Mouse (Mus musculus): ENCODE data around the gene Map7d3. TPM values are rescaled to one million over a fixed set of nuclear protein-coding genes. Genes with fewer than 3 reads are reported as not detected.

Map7d3 gene
- polyA plus RNA-seq, 1 experiment = 0.02 TPM

DNA sequence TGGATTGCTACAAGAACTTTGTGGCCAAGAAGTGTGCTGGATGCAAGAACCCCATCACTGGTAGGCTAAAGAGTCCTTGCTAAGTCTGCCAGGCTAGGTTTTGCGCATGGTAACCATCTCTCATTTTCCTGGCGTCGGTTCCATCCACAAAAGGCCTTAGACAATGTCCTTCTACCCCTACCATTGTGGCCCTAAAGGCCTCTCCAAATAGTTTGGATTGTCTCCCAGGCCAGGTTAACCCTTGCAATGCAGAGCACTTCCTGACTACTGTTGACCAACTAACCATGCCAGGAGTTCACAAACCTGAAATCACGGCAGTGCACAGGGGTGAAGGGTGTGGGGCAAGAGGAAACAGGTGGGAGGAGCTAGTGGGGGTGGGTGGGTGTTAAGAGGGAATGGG lies 31.5 kb downstream of the Map7d3 start:
- Histone ChIP-seq H3K27ac (ENCODE audit: insufficient read depth, low read depth, low read length) (no peak overlapping the region), H3K36me3 (ENCODE audit: control insufficient read depth, insufficient read depth, low read length) (no peaks in the 10 kb centered on the region; the same call in 1 of the 2 replicates), H3K4me3 (ENCODE audit: insufficient read depth, low read depth, low read length) (no peak overlapping the region), H3K4me1 (ENCODE audit: control insufficient read depth, insufficient read depth, low read length) (no peaks in the 10 kb centered on the region; the same call in 1 of the 2 replicates), H3K27me3 (replicated peaks; ENCODE audit: control insufficient read depth, insufficient read depth, low read length) (no peaks in the 10 kb centered on the region)
- TF ChIP-seq POLR2A (IDR thresholded peaks at IDR 0.05; ENCODE audit: low read depth, low read length) (no peak), CTCF (conservative IDR thresholded peaks at IDR 0.05; ENCODE audit: insufficient read depth, insufficient read length, low read depth, low read length) (no peak)
- no peak for DNase-seq
- WGBS = 68% methylated on average over 4 of the region's 4 CpGs

DNA sequence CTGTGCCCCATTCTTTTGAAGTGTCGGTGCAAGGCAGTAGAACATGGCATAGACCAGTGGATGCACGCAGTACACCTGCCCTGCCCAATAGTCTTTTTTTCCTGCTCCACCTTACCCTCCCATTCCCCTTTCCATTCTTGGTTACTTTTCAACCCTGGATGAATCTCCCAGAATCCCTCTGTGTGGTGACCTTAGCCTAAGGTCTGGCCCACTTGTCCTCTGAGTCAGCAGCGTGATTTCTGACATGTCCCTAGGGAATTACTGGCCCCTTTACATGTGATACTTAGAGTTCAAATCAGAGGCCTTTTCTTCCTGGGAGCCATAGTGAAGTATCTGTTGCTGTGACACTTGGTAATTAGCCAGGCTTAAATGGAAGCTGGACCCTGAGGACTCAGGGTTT lies 34.6 kb downstream of the Map7d3 start:
- H3K4me1 ChIP-seq (ENCODE audit: control insufficient read depth, insufficient read depth, low read length) = no peaks in the 10 kb centered on the region; the same call in 1 of the 2 replicates
- WGBS = 38% methylated on average over 3 of the region's 3 CpGs
- H3K36me3 ChIP-seq (ENCODE audit: control insufficient read depth, insufficient read depth, low read length) = no peaks in the 10 kb centered on the region
- no peak overlapping the region for H3K4me3 ChIP-seq (ENCODE audit: insufficient read depth, low read depth, low read length)
- H3K27me3 ChIP-seq (replicated peaks; ENCODE audit: control insufficient read depth, insufficient read depth, low read length) = no peaks in the 10 kb centered on the region
- no peak overlapping the region for H3K27ac ChIP-seq (ENCODE audit: insufficient read depth, low read depth, low read length)
- TF ChIP-seq POLR2A (IDR thresholded peaks at IDR 0.05; ENCODE audit: low read depth, low read length) = no peak
- no peak for TF ChIP-seq CTCF (conservative IDR thresholded peaks at IDR 0.05; ENCODE audit: insufficient read depth, insufficient read length, low read depth, low read length)
- peak; percentile 60 for DNase-seq

GRCm38 (mm10) chrX:56786281-56787061 lies 35.7 kb downstream of the Map7d3 start:
- TF ChIP-seq CTCF (conservative IDR thresholded peaks at IDR 0.05; ENCODE audit: insufficient read depth, insufficient read length, low read depth, low read length) (no peak), POLR2A (IDR thresholded peaks at IDR 0.05; ENCODE audit: low read depth, low read length) (no peak)
- WGBS = 61% methylated on average over 6 of the region's 6 CpGs
- no peaks in the 10 kb centered on the region for H3K36me3 ChIP-seq (ENCODE audit: control insufficient read depth, insufficient read depth, low read length)

DNA sequence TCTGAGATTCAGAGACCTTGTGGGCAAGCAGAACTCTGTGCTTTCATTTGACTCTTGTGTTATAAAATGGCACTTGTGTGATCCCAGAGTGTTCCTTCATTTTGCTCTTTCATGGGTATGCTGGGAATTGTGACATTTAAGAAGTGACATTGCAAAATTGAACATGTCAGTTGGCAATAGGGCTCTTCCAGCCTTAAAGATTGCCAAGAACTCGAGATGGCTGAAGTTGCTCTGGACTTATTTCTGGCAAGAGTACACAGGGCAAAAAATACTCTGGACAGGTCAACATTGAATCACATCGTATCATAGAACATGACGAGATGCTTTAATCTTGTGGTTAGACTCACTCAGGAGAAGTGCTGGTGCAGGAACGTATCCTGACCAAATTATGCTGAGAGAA lies 48.8 kb downstream of the Map7d3 start:
- Histone ChIP-seq H3K27me3 (replicated peaks; ENCODE audit: control insufficient read depth, insufficient read depth, low read length) (no peaks in the 10 kb centered on the region), H3K36me3 (ENCODE audit: control insufficient read depth, insufficient read depth, low read length) (no peaks in the 10 kb centered on the region), H3K4me1 (ENCODE audit: control insufficient read depth, insufficient read depth, low read length) (peaks cover 4% of the 10 kb centered on the region), H3K27ac (ENCODE audit: insufficient read depth, low read depth, low read length) (no peak overlapping the region), H3K4me3 (ENCODE audit: insufficient read depth, low read depth, low read length) (no peak overlapping the region)
- WGBS = 70% methylated on average over 4 of the region's 4 CpGs
- TF ChIP-seq CTCF (conservative IDR thresholded peaks at IDR 0.05; ENCODE audit: insufficient read depth, insufficient read length, low read depth, low read length) (no peak), POLR2A (IDR thresholded peaks at IDR 0.05; ENCODE audit: low read depth, low read length) (no peak)
- no peak for DNase-seq

More at GRCm38 (mm10) chrX:56786281-56787061, 35.7 kb downstream of the Map7d3 start:
- H3K4me3 ChIP-seq (ENCODE audit: insufficient read depth, low read depth, low read length) = no peak overlapping the region
- DNase-seq = peak; percentile 65
- H3K4me1 ChIP-seq (ENCODE audit: control insufficient read depth, insufficient read depth, low read length) = no peaks in the 10 kb centered on the region; the same call in 1 of the 2 replicates
- no peak overlapping the region for H3K27ac ChIP-seq (ENCODE audit: insufficient read depth, low read depth, low read length)
- H3K27me3 ChIP-seq (replicated peaks; ENCODE audit: control insufficient read depth, insufficient read depth, low read length) = no peaks in the 10 kb centered on the region

GRCm38 (mm10) chrX:56771751-56772150 lies 50.4 kb downstream of the Map7d3 start:
- no peak overlapping the region for H3K27ac ChIP-seq (ENCODE audit: insufficient read depth, low read depth, low read length)
- no peaks in the 10 kb centered on the region for H3K27me3 ChIP-seq (replicated peaks; ENCODE audit: control insufficient read depth, insufficient read depth, low read length)
- no peak for DNase-seq
- H3K4me1 ChIP-seq (ENCODE audit: control insufficient read depth, insufficient read depth, low read length) = peaks cover 4% of the 10 kb centered on the region
- no peaks in the 10 kb centered on the region for H3K36me3 ChIP-seq (ENCODE audit: control insufficient read depth, insufficient read depth, low read length)
- no peak overlapping the region for H3K4me3 ChIP-seq (ENCODE audit: insufficient read depth, low read depth, low read length)
- TF ChIP-seq CTCF (conservative IDR thresholded peaks at IDR 0.05; ENCODE audit: insufficient read depth, insufficient read length, low read depth, low read length) = no peak
- TF ChIP-seq POLR2A (IDR thresholded peaks at IDR 0.05; ENCODE audit: low read depth, low read length) = no peak
- WGBS = 71% methylated on average over 1 of the region's 1 CpGs

- H3K27ac ChIP-seq (ENCODE audit: insufficient read depth, low read depth, low read length) = peak overlapping the region; percentile 60; the same call in 1 of the 2 replicates
- DNase-seq = peak; percentile 84
- H3K27me3 ChIP-seq (replicated peaks; ENCODE audit: control insufficient read depth, insufficient read depth, low read length) = no peaks in the 10 kb centered on the region
Measured at GRCm38 (mm10) chrX:56769838-56770237, 52.3 kb downstream of the Map7d3 start.

DNA sequence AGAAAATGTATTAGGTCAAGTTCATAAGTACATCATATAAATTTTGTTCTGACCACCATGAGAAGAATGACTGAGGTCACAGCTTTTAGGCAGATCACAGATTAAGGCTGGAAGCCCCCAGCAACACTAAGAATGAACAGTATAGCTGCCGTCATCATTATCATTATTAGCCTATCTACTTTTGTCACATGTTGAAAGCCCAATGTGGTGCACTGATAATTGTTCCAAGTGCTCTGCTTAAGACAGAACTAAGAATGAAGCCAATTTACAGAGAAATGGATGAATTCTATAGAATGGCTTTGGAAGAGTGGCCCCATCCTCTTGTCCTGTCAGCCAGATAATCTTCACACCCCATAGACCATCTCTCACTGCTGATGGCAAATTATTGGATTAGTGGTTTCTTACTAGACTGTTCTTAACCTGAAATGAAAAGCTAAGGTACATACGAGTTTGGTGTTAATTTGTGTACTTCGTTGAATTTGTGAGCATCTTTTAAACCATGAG lies 61.8 kb downstream of the Map7d3 start:
- Histone ChIP-seq H3K27me3 (replicated peaks; ENCODE audit: control insufficient read depth, insufficient read depth, low read length) (no peaks in the 10 kb centered on the region), H3K4me1 (ENCODE audit: control insufficient read depth, insufficient read depth, low read length) (peaks cover 3% of the 10 kb centered on the region; the same call in 1 of the 2 replicates), H3K27ac (ENCODE audit: insufficient read depth, low read depth, low read length) (no peak overlapping the region), H3K36me3 (ENCODE audit: control insufficient read depth, insufficient read depth, low read length) (no peaks in the 10 kb centered on the region), H3K4me3 (ENCODE audit: insufficient read depth, low read depth, low read length) (no peak overlapping the region)
- no peak for DNase-seq
- no peak for TF ChIP-seq CTCF (conservative IDR thresholded peaks at IDR 0.05; ENCODE audit: insufficient read depth, insufficient read length, low read depth, low read length)
- no peak for TF ChIP-seq POLR2A (IDR thresholded peaks at IDR 0.05; ENCODE audit: low read depth, low read length)
- WGBS = 94% methylated on average over 3 of the region's 3 CpGs

More at GRCm38 (mm10) chrX:56769838-56770237, 52.3 kb downstream of the Map7d3 start:
- TF ChIP-seq CTCF (conservative IDR thresholded peaks at IDR 0.05; ENCODE audit: insufficient read depth, insufficient read length, low read depth, low read length) = no peak
- TF ChIP-seq POLR2A (IDR thresholded peaks at IDR 0.05; ENCODE audit: low read depth, low read length) = no peak
- Histone ChIP-seq H3K4me3 (ENCODE audit: insufficient read depth, low read depth, low read length) (no peak overlapping the region), H3K4me1 (ENCODE audit: control insufficient read depth, insufficient read depth, low read length) (peaks cover 7% of the 10 kb centered on the region), H3K36me3 (ENCODE audit: control insufficient read depth, insufficient read depth, low read length) (no peaks in the 10 kb centered on the region)

All from kidney, adult 2 months (tissue).